Mouse (Mus musculus): ENCODE measurements around the gene Spic. TPM values are rescaled to one million over a fixed set of nuclear protein-coding genes. Genes with fewer than 3 reads are reported as not detected.

The Spic gene
- not detected for polyA plus RNA-seq (2014; fragmentation: Illumina TruSeq; extraction: RNeasy Lipid Tissue Mini Kit (QIAGEN cat#74804); ENCODE audit: low read depth, low replicate concordance)

GRCm38 (mm10) chr10:88684925-88685324 is at the start of gene Spic:
Gene Spic, minus strand, starts transcription at chr10:88685015.

GRCm38 (mm10) chr10:88730571-88731495 is 46.0 kb upstream of the Spic start, which contains the start of gene Arl1:
Gene Arl1, plus strand, starts transcription at chr10:88730858.

Other genes starting within 250 kb of the Spic start
- 0.69 TPM for gene Sycp3, start 225.4 kb downstream of the Spic start, polyA plus RNA-seq (2014; fragmentation: Illumina TruSeq; extraction: RNeasy Lipid Tissue Mini Kit (QIAGEN cat#74804); ENCODE audit: low read depth, low replicate concordance)
- 4,250 TPM for gene Chpt1, start 180.9 kb downstream of the Spic start, polyA plus RNA-seq (2014; fragmentation: Illumina TruSeq; extraction: RNeasy Lipid Tissue Mini Kit (QIAGEN cat#74804); ENCODE audit: low read depth, low replicate concordance)
- gene Mybpc1, start 79.9 kb downstream of the Spic start, polyA plus RNA-seq (2014; fragmentation: Illumina TruSeq; extraction: RNeasy Lipid Tissue Mini Kit (QIAGEN cat#74804); ENCODE audit: low read depth, low replicate concordance) = 0.44 TPM
- 427 TPM for gene Arl1, start 45.8 kb upstream of the Spic start, polyA plus RNA-seq (2014; fragmentation: Illumina TruSeq; extraction: RNeasy Lipid Tissue Mini Kit (QIAGEN cat#74804); ENCODE audit: low read depth, low replicate concordance)
- gene Utp20, start 141.8 kb upstream of the Spic start, polyA plus RNA-seq (2014; fragmentation: Illumina TruSeq; extraction: RNeasy Lipid Tissue Mini Kit (QIAGEN cat#74804); ENCODE audit: low read depth, low replicate concordance) = 38.1 TPM
- gene Slc5a8, start 201.0 kb upstream of the Spic start, polyA plus RNA-seq (2014; fragmentation: Illumina TruSeq; extraction: RNeasy Lipid Tissue Mini Kit (QIAGEN cat#74804); ENCODE audit: low read depth, low replicate concordance) = 171 TPM